Mouse (Mus musculus): ENCODE results near the gene Dok7.

- TF ChIP-seq CTCF (IDR thresholded peaks at IDR 0.05; ENCODE audit: low read depth) (no peak), EP300 (IDR thresholded peaks at IDR 0.05; ENCODE audit: low read depth) (no peak)
These were observed 1.0 kb downstream of the Dok7 start for GRCm38 (mm10) chr5:35057582-35057981.

All from liver, postnatal 0 days (tissue).